Mouse (Mus musculus): Measurements from ENCODE around the gene Gm4301.

- TF ChIP-seq POLR2A (IDR thresholded peaks at IDR 0.05; ENCODE audit: control insufficient read depth, extremely low read depth, insufficient read depth, low read length, poor library complexity) (no peak), CTCF (IDR thresholded peaks at IDR 0.05; ENCODE audit: borderline replicate concordance, control insufficient read depth, extremely low read depth, insufficient read depth, low read length, poor library complexity) (no peak)
Measured at GRCm38 (mm10) chr10:100296105-100296504, 39.4 kb upstream of the Gm4301 start.
